Mouse (Mus musculus) heart, adult 2 months (tissue): ENCODE measurements around the gene Ptms. TPM values are rescaled to one million over a fixed set of nuclear protein-coding genes. Genes with fewer than 3 reads are reported as not detected.

Source experiments
- DNase-seq, 2 experiments: peaks; one replicate each; pipeline ENCODE4 v3.0.0; 2021
- H3K27ac ChIP-seq: fragments of 200-600 bp; 2 replicates; pipeline ENCODE4 v1.8.1; 2022
- H3K27me3 ChIP-seq: fragments of 200-500 bp; 2 replicates; pipeline ENCODE4 v1.6.1; 2012; ENCODE audit warnings: mild to moderate bottlenecking, low read length, inconsistent platforms, mixed read lengths; ENCODE audit not compliant: control insufficient read depth, insufficient read depth
- H3K36me3 ChIP-seq: fragments of 200-500 bp; 2 replicates; pipeline ENCODE4 v1.6.1; 2012; ENCODE audit warnings: low read length, inconsistent platforms; ENCODE audit not compliant: control insufficient read depth, insufficient read depth
- H3K4me1 ChIP-seq: fragments of 200-500 bp; 2 replicates; pipeline ENCODE4 v1.6.1; 2011; ENCODE audit warnings: low read length; ENCODE audit not compliant: control insufficient read depth, insufficient read depth
- H3K4me3 ChIP-seq: fragments of 200-600 bp; 2 replicates; pipeline ENCODE4 v1.8.1; 2022
- H3K79me2 ChIP-seq: fragments of 200-500 bp; replicated peaks from 2 replicates; pipeline ENCODE4 v1.6.1; 2012; ENCODE audit warnings: mild to moderate bottlenecking, inconsistent platforms, low read length, moderate library complexity, mixed read lengths; ENCODE audit not compliant: control insufficient read depth, insufficient read depth
- H3K9ac ChIP-seq: fragments of 200-500 bp; 2 replicates; pipeline ENCODE4 v1.6.1; 2012; ENCODE audit warnings: low read depth, mild to moderate bottlenecking, control low read depth, inconsistent platforms, low read length, mixed read lengths
- CTCF ChIP-seq: fragments of 200-600 bp; IDR thresholded peaks from 2 replicates; pipeline ENCODE4 v1.8.1; 2022; ENCODE audit warnings: antibody characterized with exemption, mild to moderate bottlenecking, moderate library complexity
- EP300 ChIP-seq: fragments of 200-500 bp; IDR thresholded peaks from 2 replicates; pipeline ENCODE4 v1.6.1; 2011; ENCODE audit warnings: low read depth, low read length, control low read depth; ENCODE audit not compliant: insufficient read depth
- POLR2A ChIP-seq: fragments of 200-500 bp; IDR thresholded peaks from 2 replicates; pipeline ENCODE4 v1.6.1; 2011; ENCODE audit warnings: mild to moderate bottlenecking, low read depth, low read length, control low read depth; ENCODE audit not compliant: insufficient read depth
- WGBS: fragments of 180-500 bp; shearing (Covaris S2); methylation state at CpG from one replicate; pipeline ENCODE4 v1.1.7; 2018; 5-methylcytosine and 5-hydroxymethylcytosine counted together
- intact Hi-C: fragments of 180-260 bp; cut with DNase I; formaldehyde crosslinking; loops from one replicate; pipeline ENCODE4 v1.15.1; 2025
- polyA plus RNA-seq: library from polyadenylated mRNA; depleted of rRNA; stranded (reverse); fragments of >200 nt; gene quantifications from 2 replicates; pipeline ENCODE4 v1.2.3, GENCODE M21; 2012
- total RNA-seq, 2 experiments: library from RNA; stranded (reverse); gene quantifications; 2 replicates each; pipeline ENCODE4 v1.2.3; 2021

Ptms gene
- total and polyA plus RNA-seq, 3 experiments: 154 to 614 (median 163) TPM

DNA sequence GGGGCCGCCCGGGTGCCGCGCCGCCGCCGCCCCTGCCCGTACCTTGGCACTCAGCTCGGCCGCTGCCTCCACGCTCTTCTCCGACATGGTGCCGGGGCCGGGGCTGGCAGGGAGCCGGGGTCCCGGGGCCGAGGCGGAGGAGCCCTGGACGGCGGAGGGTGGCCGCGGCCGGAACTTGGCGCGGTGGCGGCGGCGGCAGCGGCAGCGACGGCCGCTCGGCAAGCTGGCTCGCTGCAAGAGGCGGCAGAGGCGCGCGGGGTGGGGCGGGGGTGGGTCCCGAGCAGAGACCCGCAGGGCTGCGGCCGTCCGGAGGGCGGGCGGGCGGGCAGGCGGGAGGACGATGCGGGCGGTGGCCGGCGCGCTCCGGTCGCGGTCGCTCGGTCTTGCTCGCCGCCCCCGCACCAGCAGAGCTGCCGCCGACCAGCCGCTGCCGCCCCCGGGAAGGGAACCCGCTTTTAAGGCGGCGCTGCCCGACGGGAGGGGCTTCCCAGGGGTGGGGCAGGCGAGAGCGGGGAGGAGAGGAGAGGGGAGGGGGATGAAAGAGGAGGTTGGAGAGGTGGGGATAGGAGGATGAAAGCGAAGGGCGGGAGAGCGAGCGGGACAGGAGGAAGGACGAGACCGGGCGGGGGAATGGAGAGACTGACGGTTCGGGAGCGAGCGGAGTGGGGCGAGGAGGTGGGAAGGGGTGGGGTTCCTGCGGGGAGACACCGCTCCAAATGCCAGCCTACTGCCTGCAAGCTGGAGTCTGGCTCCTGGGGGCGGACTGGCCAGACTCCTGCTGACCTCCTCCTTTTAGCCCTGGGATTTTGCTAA is 2.2 kb downstream of the Ptms start:
- intact Hi-C loops: loop anchor here (1.0 kb wide), 2 partner anchors 13 kb away; no protein-coding TSS in a partner anchor
- 0 out of 2 replicates have a peak, but pooled peaks cover 2% of the 10 kb centered on the region for H3K79me2 ChIP-seq
- H3K9ac ChIP-seq: peak overlapping the region; percentile 99
- no peaks in the 10 kb centered on the region for H3K27me3 ChIP-seq
- 2% methylated on average over 88 of the region's 89 CpGs for WGBS
- H3K4me1 ChIP-seq: peaks cover 12% of the 10 kb centered on the region
- H3K4me3 ChIP-seq: peak overlapping the region; percentile 90
- DNase-seq: peak; percentile 93 to 94
- no peaks in the 10 kb centered on the region for H3K36me3 ChIP-seq
- peak overlapping the region; percentile 98 for H3K27ac ChIP-seq
- no peak for TF ChIP-seq CTCF
- TF ChIP-seq POLR2A: peak; percentile 67
- TF ChIP-seq EP300: peak; percentile 29; the same call in 1 of the 2 replicates

- H3K27ac ChIP-seq: peak overlapping the region; percentile 98
- peak overlapping the region; percentile 99 for H3K9ac ChIP-seq
- H3K79me2 ChIP-seq: 0 out of 2 replicates have a peak, but pooled peaks cover 2% of the 10 kb centered on the region
- TF ChIP-seq EP300: no peak
- peak; percentile 75 for TF ChIP-seq CTCF
- peaks cover 12% of the 10 kb centered on the region for H3K4me1 ChIP-seq
- DNase-seq: peak; percentile 95 to 97
- WGBS: under 1% methylated on average over 49 of the region's 67 CpGs
- H3K27me3 ChIP-seq: no peaks in the 10 kb centered on the region
- intact Hi-C loops: loop anchor here (1.0 kb wide), 2 partner anchors 13 kb away; no protein-coding TSS in a partner anchor
- H3K36me3 ChIP-seq: no peaks in the 10 kb centered on the region
- H3K4me3 ChIP-seq: peak overlapping the region; percentile 90
Measured at GRCm38 (mm10) chr6:124916695-124917517, 3.0 kb downstream of the Ptms start.

GRCm38 (mm10) chr6:124915942-124916694 is 3.8 kb downstream of the Ptms start:
- Histone ChIP-seq H3K4me3 (peak overlapping the region; percentile 90), H3K4me1 (peaks cover 12% of the 10 kb centered on the region), H3K27ac (peak overlapping the region; percentile 98), H3K27me3 (no peaks in the 10 kb centered on the region), H3K36me3 (no peaks in the 10 kb centered on the region), H3K9ac (peak overlapping the region; percentile 99), H3K79me2 (0 out of 2 replicates have a peak, but pooled peaks cover 2% of the 10 kb centered on the region)
- TF ChIP-seq EP300 (no peak), CTCF (no peak), POLR2A (no peak)
- 8% methylated on average over 12 of the region's 12 CpGs for WGBS
- intact Hi-C loops: no loop called here
- DNase-seq: peak in 1 of 2 experiments; percentile 40

GRCm38 (mm10) chr6:124915160-124915941 is 4.6 kb downstream of the Ptms start:
- TF ChIP-seq CTCF: no peak
- TF ChIP-seq EP300: no peak
- TF ChIP-seq POLR2A: 0 out of 2 replicates have a peak, but pooled peaks have one; percentile 15
- peaks cover 9% of the 10 kb centered on the region for H3K4me1 ChIP-seq
- H3K79me2 ChIP-seq: 0 out of 2 replicates have a peak, but pooled peaks cover 2% of the 10 kb centered on the region
- 43% methylated on average over 22 of the region's 22 CpGs for WGBS
- peak overlapping the region; percentile 99 for H3K9ac ChIP-seq
- no peak for DNase-seq
- intact Hi-C loops: no loop called here
- H3K36me3 ChIP-seq: no peaks in the 10 kb centered on the region
- peak overlapping the region; percentile 90 for H3K4me3 ChIP-seq
- H3K27ac ChIP-seq: peak overlapping the region; percentile 7; the same call in 1 of the 2 replicates
- H3K27me3 ChIP-seq: no peaks in the 10 kb centered on the region

DNA sequence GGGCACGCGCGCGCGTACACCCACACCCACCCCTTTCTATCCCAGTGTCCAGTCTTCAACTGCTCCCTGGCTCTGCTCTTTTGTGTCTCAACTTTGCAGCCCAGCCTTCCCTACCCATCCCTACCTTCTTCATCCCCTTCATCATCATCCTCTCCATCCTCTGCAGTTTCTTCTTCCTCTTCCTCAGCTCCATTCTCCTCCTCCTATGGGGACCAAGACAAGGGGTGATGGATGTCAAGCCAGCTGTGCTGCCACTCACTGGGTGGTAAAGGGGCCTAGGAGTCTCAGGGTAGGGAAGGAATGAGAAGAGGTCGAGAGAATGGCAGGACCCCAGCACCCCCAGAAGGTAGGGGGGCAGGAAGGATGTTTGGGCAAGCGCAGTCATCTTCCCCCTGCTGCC is 5.4 kb downstream of the Ptms start:
- peaks cover 9% of the 10 kb centered on the region for H3K4me1 ChIP-seq
- TF ChIP-seq CTCF (no peak), EP300 (no peak), POLR2A (no peak)
- no peak overlapping the region for H3K4me3 ChIP-seq
- intact Hi-C loops: no loop called here
- DNase-seq: no peak
- H3K9ac ChIP-seq: no peak overlapping the region
- WGBS: 77% methylated on average over 7 of the region's 7 CpGs
- 0 out of 2 replicates have a peak, but pooled peaks cover 2% of the 10 kb centered on the region for H3K79me2 ChIP-seq
- H3K36me3 ChIP-seq: no peaks in the 10 kb centered on the region
- H3K27ac ChIP-seq: no peak overlapping the region
- H3K27me3 ChIP-seq: no peaks in the 10 kb centered on the region
